Mouse (Mus musculus) brain, embryonic 14.5 days (tissue): Measurements from ENCODE around the gene Aox1.

Experiments used
- CTCF ChIP-seq: fragments of 200-500 bp; IDR thresholded peaks from 2 replicates; pipeline ENCODE4 v1.5.1; 2012; ENCODE audit warnings: inconsistent platforms, mild to moderate bottlenecking, moderate library complexity, borderline replicate concordance; ENCODE audit not compliant: insufficient read depth, insufficient read length; ENCODE audit errors: extremely low read depth
- POLR2A ChIP-seq: fragments of 200-500 bp; IDR thresholded peaks from 2 replicates; pipeline ENCODE4 v1.6.1; 2012; ENCODE audit warnings: mild to moderate bottlenecking, inconsistent platforms, borderline replicate concordance; ENCODE audit not compliant: poor library complexity, insufficient read depth, insufficient read length, severe bottlenecking; ENCODE audit errors: extremely low read depth

GRCm38 (mm10) chr1:58089316-58089715 is 59.6 kb downstream of the Aox1 start:
- TF ChIP-seq CTCF = no peak
- TF ChIP-seq POLR2A = no peak
